Mouse (Mus musculus) adrenal gland (tissue): Measurements from ENCODE around the gene Acpp.

Source experiments
- intact Hi-C: fragments of 180-260 bp; cut with DNase I; formaldehyde crosslinking; loops from one replicate; pipeline ENCODE4 v1.15.1; 2025

The Acpp gene

DNA sequence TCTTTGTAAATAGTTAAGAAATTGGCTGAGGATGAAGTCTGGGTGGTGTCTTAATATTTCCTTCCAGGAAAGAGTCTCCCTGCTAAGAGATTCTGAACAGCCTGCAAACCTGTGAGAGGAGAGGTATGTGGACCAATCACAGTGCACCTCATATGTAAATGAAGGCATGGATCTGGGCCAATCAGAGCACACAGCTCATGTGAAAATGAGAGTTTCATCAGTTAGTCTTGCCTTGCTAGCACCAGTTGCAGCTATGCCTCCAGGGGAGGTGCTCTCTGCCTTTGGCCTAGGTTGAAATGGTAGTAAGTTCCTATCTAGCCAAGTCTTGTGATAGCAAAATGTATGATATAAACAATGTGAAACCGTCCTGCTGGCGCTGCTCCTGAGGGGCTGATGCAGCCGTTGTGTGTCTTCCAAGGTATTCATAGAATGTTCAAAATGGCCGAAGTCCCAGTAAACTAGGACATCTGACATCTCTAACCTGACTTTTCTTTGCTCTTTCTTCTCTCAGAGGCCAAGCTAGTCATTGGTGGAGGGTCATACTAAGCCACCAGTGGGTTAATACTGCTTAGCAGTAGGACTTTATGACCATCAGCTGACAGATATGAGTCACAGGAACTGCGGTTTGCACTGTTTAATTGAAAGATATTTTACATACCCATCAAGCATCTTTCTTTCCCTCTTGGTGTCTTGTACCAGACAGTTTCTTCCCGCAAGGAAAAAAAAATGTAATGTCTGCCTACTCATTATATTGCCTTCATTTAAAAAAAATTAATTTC is 32.0 kb downstream of the Acpp start:
- intact Hi-C loops = loop anchor here (2.0 to 5.0 kb wide), 2 partner anchors 27 to 98 kb away; no protein-coding TSS in a partner anchor

DNA sequence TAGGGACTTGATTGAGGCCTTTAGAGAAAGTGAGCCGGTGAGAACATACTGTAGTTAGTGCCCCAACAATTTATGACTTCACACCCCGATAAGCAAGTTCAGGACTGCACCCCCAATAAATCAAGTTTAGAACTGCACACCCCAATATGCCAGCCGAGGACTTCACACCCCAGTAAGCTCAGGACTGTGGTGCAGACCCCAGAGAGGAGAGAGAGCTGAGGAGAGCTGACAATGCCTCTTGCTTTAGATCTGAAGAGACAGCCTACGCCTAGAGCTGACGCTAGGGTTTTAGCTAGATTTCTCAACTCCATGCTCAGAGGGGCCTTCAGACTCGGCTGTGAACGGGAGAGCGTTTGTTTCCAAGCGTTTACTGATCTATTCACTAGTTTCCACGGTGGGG is 32.7 kb downstream of the Acpp start:
- intact Hi-C loops = loop anchor here (5.0 kb wide), 1 partner anchor 97 kb away; no protein-coding TSS in a partner anchor

- intact Hi-C loops = no loop called here
Observed at GRCm38 (mm10) chr9:104304376-104304775, 33.2 kb downstream of the Acpp start.

- intact Hi-C loops = no loop called here
Observed at GRCm38 (mm10) chr9:104300569-104300968, 37.0 kb downstream of the Acpp start.

GRCm38 (mm10) chr9:104297041-104297440 is 40.5 kb downstream of the Acpp start:
- intact Hi-C loops = no loop called here

DNA sequence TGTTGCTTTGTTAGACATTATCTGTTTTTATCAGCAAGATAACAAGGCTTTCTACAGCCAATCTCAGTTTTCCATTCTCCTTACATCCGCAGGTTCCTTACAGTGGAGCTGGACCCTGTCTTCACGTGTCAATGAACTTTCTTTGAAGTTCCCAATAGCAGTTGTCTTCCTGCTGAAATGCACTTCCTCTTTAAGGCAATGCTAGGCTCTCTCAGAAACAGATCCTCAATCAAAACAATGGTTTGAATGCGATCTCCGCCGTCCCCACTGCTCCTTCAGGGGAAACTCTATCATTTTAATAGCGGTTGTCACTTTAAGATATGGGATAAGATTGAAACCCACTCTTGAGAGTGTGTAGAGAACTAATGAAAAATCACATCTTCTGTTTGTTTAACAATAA is 52.6 kb downstream of the Acpp start:
- intact Hi-C loops = no loop called here

DNA sequence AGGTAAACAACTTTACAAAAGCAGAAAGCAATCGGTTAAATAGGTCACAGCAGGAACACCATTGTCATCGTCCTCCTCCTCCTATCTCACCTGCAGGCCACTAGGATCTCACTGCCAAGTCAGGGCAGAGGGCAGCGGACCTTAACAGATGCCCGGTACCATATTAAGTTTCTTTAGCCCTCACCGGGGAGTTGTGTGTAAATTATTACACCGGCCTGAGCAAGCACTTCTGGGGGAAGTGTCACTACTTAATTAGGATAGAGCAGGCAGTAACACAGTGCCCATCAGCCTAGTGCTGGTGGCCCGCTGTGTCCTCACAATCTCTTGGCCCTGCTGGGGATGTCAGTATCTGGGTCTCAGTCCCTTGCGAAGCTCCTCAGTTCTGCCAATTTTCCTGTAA is 55.0 kb downstream of the Acpp start:
- intact Hi-C loops = no loop called here

- intact Hi-C loops = no loop called here
Observed at GRCm38 (mm10) chr9:104281737-104282136, 55.8 kb downstream of the Acpp start.

- intact Hi-C loops = no loop called here
Observed at GRCm38 (mm10) chr9:104280725-104281495, 56.6 kb downstream of the Acpp start.

DNA sequence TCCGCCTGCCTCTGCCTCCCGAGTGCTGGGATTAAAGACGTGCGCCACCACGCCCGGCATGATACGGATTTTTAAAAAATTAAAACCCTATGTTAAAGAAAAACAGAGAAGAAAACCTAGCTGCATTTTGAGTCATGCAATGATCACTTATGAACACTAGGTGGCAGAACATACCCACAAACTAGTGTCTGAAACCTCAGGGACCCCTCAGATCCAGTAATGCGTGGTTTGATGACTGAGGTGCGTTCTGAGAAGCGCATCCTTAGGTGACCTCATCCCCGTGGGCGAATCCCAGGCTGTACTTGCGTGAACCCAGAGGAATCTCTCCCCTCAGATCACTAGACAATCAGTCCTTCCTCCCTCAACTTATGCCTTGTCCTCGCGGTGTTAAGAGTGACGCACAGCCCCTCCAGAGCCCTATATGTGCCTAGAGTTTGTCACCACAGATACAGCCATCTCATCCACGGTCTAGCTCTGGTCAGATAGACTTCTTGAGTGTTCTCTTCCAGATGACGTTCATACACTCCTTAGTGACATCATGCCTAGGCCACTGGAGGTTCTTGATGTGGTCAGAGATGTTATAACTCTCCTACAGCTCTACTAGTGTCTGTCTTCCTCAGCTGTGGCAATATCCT is 59.9 kb downstream of the Acpp start:
- intact Hi-C loops = loop anchor here (2.0 kb wide), 2 partner anchors 29 to 103 kb away; no protein-coding TSS in a partner anchor

- intact Hi-C loops = no loop called here
Observed at GRCm38 (mm10) chr9:104275084-104275785, 62.3 kb downstream of the Acpp start.

- intact Hi-C loops = no loop called here
Observed at GRCm38 (mm10) chr9:104272057-104272456, 65.5 kb downstream of the Acpp start.

DNA sequence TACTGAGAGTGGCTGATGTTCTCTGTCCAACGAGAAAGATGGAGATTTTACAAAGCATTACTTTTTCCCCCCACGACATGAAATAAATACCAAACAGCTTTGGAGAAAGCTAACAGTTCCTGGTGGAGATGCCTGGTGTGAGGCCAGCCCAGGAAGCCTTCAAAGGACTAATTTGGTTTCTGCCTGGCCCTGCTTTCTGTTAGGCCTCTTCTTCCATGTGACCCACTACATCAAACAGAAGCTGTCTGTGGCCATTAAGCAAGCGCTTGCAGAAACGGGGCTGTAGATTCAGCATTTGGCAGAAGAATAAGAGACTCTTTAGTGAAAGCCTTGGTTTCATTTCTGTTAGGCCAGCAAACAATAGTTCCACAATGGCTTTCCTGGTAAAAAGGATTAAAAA is 65.9 kb downstream of the Acpp start:
- intact Hi-C loops = no loop called here

- intact Hi-C loops = loop anchor here (10.0 kb wide), 1 partner anchor 1125 kb away; the partner anchor contains the start of genes Aste1 and Nek11
Observed at GRCm38 (mm10) chr9:104269944-104270343, 67.6 kb downstream of the Acpp start.

GRCm38 (mm10) chr9:104269349-104269871 is 68.1 kb downstream of the Acpp start:
- intact Hi-C loops = loop anchor here (10.0 kb wide), 1 partner anchor 1125 kb away; the partner anchor contains the start of genes Aste1 and Nek11

DNA sequence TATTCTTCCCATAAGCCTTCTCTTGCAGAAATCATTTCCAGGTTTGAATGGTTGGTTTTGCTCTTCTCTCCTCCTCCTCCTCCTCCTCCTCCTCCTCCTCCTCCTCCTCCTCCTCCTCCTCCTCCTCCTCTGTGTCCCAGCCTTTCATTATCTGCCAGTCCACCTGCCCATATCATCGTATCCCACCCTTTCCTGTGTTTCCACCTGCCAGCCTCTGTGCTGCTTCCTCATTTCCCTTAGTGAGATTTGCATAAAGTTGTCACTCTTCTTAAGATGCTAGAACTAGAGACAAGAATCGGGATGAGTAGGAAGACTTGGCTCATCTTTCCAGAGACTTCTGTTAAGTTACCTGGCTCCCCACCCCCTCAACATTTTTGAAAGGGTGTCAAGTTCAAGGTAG is 73.0 kb downstream of the Acpp start:
- intact Hi-C loops = loop anchor here (10.0 kb wide), 1 partner anchor 1130 kb away; the partner anchor contains the start of genes Aste1 and Nek11

GRCm38 (mm10) chr9:104262823-104263352 is 74.7 kb downstream of the Acpp start, which contains the start of gene Dnajc13:
Gene Dnajc13 (minus strand): TSS chr9:104262930.
- intact Hi-C loops = loop anchor here (10.0 kb wide), 1 partner anchor 1132 kb away; the partner anchor contains the start of genes Aste1 and Nek11

DNA sequence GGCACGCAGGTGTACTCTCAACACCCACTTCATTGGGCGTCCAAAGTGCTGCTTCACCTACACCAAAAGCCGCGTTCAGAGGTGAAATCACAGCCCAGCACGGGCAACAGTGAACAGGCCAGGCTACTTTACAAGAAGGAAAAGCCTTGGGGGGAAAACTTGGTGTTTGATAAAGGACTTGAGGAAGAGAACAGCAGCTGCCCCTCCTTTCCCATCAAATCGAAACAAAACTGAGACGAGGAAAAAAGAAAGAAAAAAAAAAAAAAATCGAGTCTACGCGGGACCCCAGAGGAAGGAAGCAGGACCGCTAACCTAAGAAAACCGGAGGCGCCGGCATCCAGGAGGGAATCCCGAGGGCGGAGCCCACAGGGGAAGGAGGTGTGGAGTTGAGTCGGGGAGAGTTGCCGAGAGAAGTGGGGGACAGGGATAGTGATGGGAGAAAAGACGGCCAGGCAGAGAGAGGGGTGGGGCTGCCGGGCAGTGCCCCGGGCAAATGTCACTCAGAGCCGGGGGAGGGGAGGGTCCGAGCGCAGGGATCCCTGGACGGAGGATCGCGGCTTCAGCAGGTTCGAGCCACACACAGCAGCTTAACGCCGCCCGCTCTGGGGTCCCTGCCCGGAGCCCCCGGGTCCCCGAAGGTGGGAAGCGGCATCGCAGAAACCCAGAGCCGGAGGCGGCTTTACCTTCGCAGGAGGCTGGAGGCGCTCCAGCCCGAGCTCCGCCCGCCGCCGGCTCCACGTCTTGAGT is 75.4 kb downstream of the Acpp start:
- intact Hi-C loops = loop anchor here (10.0 kb wide), 1 partner anchor 1133 kb away; the partner anchor contains the start of genes Aste1 and Nek11

DNA sequence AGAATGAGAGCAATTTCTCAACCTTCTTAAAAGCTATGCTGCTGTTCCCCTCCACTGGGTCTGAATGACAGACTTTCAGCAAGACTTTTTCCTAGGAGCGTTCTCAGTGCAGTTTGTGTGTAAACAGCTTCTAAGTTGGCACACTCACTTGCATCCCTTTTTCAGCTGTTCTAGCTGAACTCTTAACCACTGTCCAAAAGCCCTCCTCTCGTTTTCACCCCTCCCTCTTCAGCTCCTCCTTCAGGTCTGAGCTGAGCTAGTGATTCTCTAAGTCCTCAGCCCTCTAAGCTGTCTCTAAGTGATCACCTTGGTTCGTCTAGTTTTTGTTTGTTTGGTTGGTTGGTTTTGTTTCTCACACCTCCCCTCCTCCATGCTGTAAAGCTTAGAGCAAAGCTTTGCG is 77.2 kb downstream of the Acpp start:
- intact Hi-C loops = loop anchor here (10.0 kb wide), 1 partner anchor 1134 kb away; the partner anchor contains the start of genes Aste1 and Nek11
